Mouse (Mus musculus) E14TG2a.4 (cell line): ENCODE measurements around the gene Coq8b.

Source experiments
- CTCF ChIP-seq: conservative IDR thresholded peaks from 2 replicates; pipeline ENCODE4 v1.5.1; 2014; ENCODE audit warnings: low read length
- POU5F1 ChIP-seq: IDR thresholded peaks from 2 replicates; pipeline ENCODE4 v1.6.1; 2014; ENCODE audit warnings: low read length, borderline replicate concordance

- TF ChIP-seq CTCF (no peak), POU5F1 (no peak)
Observed at GRCm38 (mm10) chr7:27243211-27243610, 10.4 kb downstream of the Coq8b start.
